Mouse (Mus musculus): ENCODE results near the gene Faim2. TPM values are rescaled to one million over a fixed set of nuclear protein-coding genes. Genes with fewer than 3 reads are reported as not detected.

The Faim2 gene
- total RNA-seq, 1 experiment, result 0.89 TPM

DNA sequence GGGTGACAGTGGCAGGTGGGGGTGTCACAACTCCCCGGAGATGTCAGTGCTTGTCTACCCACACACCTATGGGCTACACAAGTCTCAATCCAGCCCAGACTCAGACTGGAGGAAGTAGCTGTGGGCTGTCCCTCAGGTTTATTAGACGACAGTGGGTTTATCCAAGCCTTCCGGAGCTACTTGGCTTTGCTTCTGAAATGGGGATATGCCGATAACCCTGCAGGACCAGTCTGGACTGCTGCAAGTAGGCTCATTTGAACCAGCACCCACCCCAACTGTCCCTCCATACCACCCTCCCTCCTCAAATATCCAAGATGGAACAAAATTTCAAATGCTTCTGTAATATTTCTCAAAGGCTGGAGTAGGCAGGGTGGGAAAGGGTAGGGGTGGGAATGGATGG is 29.6 kb downstream of the Faim2 start:
- H3K9ac ChIP-seq (ENCODE audit: insufficient read depth, low read depth, low read length, poor library complexity, severe bottlenecking), result no peak overlapping the region
- H3K4me1 ChIP-seq (ENCODE audit: control insufficient read depth in 2 of 2, insufficient read depth in 2 of 2, low read length in 2 of 2, poor library complexity in 1 of 2), result peaks cover 2 to 9% of the 10 kb centered on the region in 2 experiments; a peak in 2 of 4 replicates
- no peak overlapping the region for H3K4me3 ChIP-seq (ENCODE audit: insufficient read depth in 1 of 2, low read depth in 1 of 2, low read length in 2 of 2, poor library complexity in 1 of 2, severe bottlenecking in 1 of 2)
- in situ Hi-C loops (cut with MboI; ENCODE audit: low sequenced_read_pairs in 2 of 2, unreplicated experiment in 2 of 2), result no loop called here
- no peaks in the 10 kb centered on the region for H3K9me3 ChIP-seq (ENCODE audit: control insufficient read depth, insufficient read depth, low read depth, low read length)
- no peaks in the 10 kb centered on the region for H3K36me3 ChIP-seq (ENCODE audit: control insufficient read depth, insufficient read depth, low read length, poor library complexity, severe bottlenecking)
- no peak for DNase-seq (ENCODE audit: low read depth, low spot score)
- TF ChIP-seq MAFK (IDR thresholded peaks at IDR 0.05; ENCODE audit: insufficient read depth, low read depth, low read length), result no peak
- TF ChIP-seq ZC3H11A (IDR thresholded peaks at IDR 0.05; ENCODE audit: borderline replicate concordance, low read depth, low read length), result no peak
- TF ChIP-seq CHD2 (IDR thresholded peaks at IDR 0.05; ENCODE audit: low read depth, low read length), result no peak
- TF ChIP-seq ZNF384 (IDR thresholded peaks at IDR 0.05; ENCODE audit: low read depth, low read length), result no peak
- H3K27ac ChIP-seq (ENCODE audit: insufficient read depth, low read depth, low read length, poor library complexity, severe bottlenecking), result no peak overlapping the region

DNA sequence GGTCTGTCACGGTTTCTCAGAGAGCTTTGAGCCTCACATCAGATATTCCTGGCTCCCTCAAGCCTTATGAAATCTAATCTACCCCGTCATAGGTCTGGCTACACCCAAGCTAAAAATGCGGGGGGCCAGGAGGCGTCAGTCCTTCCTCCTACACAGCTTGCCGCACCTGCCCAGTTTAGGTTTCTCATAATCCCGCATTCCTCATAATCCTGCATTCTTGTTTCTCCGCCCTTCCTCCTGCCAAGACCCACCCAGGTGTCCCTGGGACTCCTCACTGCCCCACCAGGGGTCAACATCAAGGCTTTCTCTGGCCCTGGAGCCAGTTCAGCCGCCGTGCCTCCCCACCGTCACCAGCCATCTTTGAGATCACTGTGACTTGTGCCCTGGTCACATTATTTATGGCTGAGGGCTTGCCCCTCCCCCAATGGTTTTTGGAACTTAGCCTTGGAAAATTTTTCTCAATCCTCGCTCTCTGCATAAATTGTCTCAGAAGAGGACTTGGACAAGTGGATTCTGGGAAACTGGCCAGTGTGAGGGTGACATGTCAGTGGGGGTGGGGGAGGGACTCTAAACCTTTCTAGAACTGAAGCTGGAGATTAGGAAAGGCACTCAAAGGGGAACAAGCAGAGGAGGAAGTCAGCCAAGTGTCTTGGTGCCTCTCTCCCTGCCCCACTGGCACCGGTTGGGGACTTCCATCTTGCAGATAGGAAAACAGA is 30.3 kb downstream of the Faim2 start:
- H3K27ac ChIP-seq (ENCODE audit: insufficient read depth, low read depth, low read length, poor library complexity, severe bottlenecking), result no peak overlapping the region
- TF ChIP-seq ZC3H11A (IDR thresholded peaks at IDR 0.05; ENCODE audit: borderline replicate concordance, low read depth, low read length), result no peak
- no peak for TF ChIP-seq ZNF384 (IDR thresholded peaks at IDR 0.05; ENCODE audit: low read depth, low read length)
- TF ChIP-seq HCFC1 (IDR thresholded peaks at IDR 0.05; ENCODE audit: borderline replicate concordance, insufficient read depth, low read length), result no peak
- no peak for TF ChIP-seq CHD2 (IDR thresholded peaks at IDR 0.05; ENCODE audit: low read depth, low read length)
- no peak for TF ChIP-seq MAFK (IDR thresholded peaks at IDR 0.05; ENCODE audit: insufficient read depth, low read depth, low read length)
- peaks cover 2 to 9% of the 10 kb centered on the region in 2 experiments; a peak in 2 of 4 replicates for H3K4me1 ChIP-seq (ENCODE audit: control insufficient read depth in 2 of 2, insufficient read depth in 2 of 2, low read length in 2 of 2, poor library complexity in 1 of 2)
- in situ Hi-C loops (cut with MboI; ENCODE audit: low sequenced_read_pairs in 2 of 2, unreplicated experiment in 2 of 2), result no loop called here
- H3K9ac ChIP-seq (ENCODE audit: insufficient read depth, low read depth, low read length, poor library complexity, severe bottlenecking), result no peak overlapping the region
- DNase-seq (ENCODE audit: low read depth, low spot score), result no peak
- H3K36me3 ChIP-seq (ENCODE audit: control insufficient read depth, insufficient read depth, low read length, poor library complexity, severe bottlenecking), result no peaks in the 10 kb centered on the region
- H3K9me3 ChIP-seq (ENCODE audit: control insufficient read depth, insufficient read depth, low read depth, low read length), result no peaks in the 10 kb centered on the region
- no peak overlapping the region for H3K4me3 ChIP-seq (ENCODE audit: insufficient read depth in 1 of 2, low read depth in 1 of 2, low read length in 2 of 2, poor library complexity in 1 of 2, severe bottlenecking in 1 of 2)

DNA sequence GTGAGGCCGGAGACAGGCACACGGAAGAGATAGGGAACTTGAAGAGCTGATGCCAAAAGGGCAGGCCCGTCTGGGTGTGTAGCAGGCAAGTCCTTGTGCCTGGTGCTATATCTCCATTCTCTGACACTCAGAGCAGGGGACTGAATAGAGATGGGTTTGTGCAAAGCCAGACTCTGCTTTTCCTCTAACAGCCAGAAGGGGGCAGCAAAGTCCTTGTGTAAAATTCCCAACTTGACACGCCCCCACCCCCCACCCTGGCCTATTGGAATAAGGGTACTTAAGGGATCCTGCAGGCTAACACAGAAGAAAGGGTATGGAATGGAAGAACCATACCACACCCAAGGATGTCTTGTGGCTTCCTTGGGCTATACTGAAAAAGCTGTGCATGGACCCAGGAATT is 30.9 kb downstream of the Faim2 start:
- H3K9me3 ChIP-seq (ENCODE audit: control insufficient read depth, insufficient read depth, low read depth, low read length), result no peaks in the 10 kb centered on the region
- no peak for TF ChIP-seq ZNF384 (IDR thresholded peaks at IDR 0.05; ENCODE audit: low read depth, low read length)
- TF ChIP-seq ZC3H11A (IDR thresholded peaks at IDR 0.05; ENCODE audit: borderline replicate concordance, low read depth, low read length), result peak; percentile 41; the same call in 1 of the 2 replicates
- H3K9ac ChIP-seq (ENCODE audit: insufficient read depth, low read depth, low read length, poor library complexity, severe bottlenecking), result no peak overlapping the region
- in situ Hi-C loops (cut with MboI; ENCODE audit: low sequenced_read_pairs in 2 of 2, unreplicated experiment in 2 of 2), result no loop called here
- DNase-seq (ENCODE audit: low read depth, low spot score), result peak; percentile 84
- H3K4me1 ChIP-seq (ENCODE audit: control insufficient read depth in 2 of 2, insufficient read depth in 2 of 2, low read length in 2 of 2, poor library complexity in 1 of 2), result peaks cover 2 to 9% of the 10 kb centered on the region in 2 experiments; a peak in 2 of 4 replicates
- H3K27ac ChIP-seq (ENCODE audit: insufficient read depth, low read depth, low read length, poor library complexity, severe bottlenecking), result no peak overlapping the region
- H3K4me3 ChIP-seq (ENCODE audit: insufficient read depth in 1 of 2, low read depth in 1 of 2, low read length in 2 of 2, poor library complexity in 1 of 2, severe bottlenecking in 1 of 2), result no peak overlapping the region
- H3K36me3 ChIP-seq (ENCODE audit: control insufficient read depth, insufficient read depth, low read length, poor library complexity, severe bottlenecking), result no peaks in the 10 kb centered on the region

DNA sequence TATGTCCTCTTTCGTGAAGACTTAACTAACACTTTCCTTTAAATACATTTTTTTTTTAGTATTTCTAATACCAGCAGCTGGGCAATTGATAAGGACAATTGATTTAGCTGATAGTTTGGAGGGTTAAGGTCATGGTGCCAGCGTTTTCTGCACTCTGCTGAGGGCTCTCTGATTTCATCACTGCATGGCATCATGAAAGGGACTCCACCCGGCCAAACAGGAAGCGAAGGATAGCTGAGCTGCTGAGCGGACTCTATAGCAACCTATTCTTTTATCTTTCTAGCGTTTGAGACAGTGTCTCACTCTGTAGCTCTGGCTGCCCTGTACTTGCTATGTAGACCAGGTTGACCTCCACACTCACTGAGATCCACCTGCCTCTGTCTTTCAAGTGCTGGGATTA is 43.2 kb downstream of the Faim2 start:
- Histone ChIP-seq H3K27ac (ENCODE audit: insufficient read depth, low read depth, low read length, poor library complexity, severe bottlenecking) (no peak overlapping the region), H3K9me3 (ENCODE audit: control insufficient read depth, insufficient read depth, low read depth, low read length) (no peaks in the 10 kb centered on the region), H3K36me3 (ENCODE audit: control insufficient read depth, insufficient read depth, low read length, poor library complexity, severe bottlenecking) (no peaks in the 10 kb centered on the region), H3K4me3 (ENCODE audit: insufficient read depth in 1 of 2, low read depth in 1 of 2, low read length in 2 of 2, poor library complexity in 1 of 2, severe bottlenecking in 1 of 2) (no peak overlapping the region), H3K9ac (ENCODE audit: insufficient read depth, low read depth, low read length, poor library complexity, severe bottlenecking) (no peak overlapping the region), H3K4me1 (ENCODE audit: control insufficient read depth in 2 of 2, insufficient read depth in 2 of 2, low read length in 2 of 2, poor library complexity in 1 of 2) (peaks cover 0 to 2% of the 10 kb centered on the region in 2 experiments; a peak in 1 of 4 replicates)
- DNase-seq (ENCODE audit: low read depth, low spot score), result no peak
- TF ChIP-seq ZNF384 (IDR thresholded peaks at IDR 0.05; ENCODE audit: low read depth, low read length) (no peak), HCFC1 (IDR thresholded peaks at IDR 0.05; ENCODE audit: borderline replicate concordance, insufficient read depth, low read length) (no peak), MAFK (IDR thresholded peaks at IDR 0.05; ENCODE audit: insufficient read depth, low read depth, low read length) (no peak), CHD2 (IDR thresholded peaks at IDR 0.05; ENCODE audit: low read depth, low read length) (no peak), ZC3H11A (IDR thresholded peaks at IDR 0.05; ENCODE audit: borderline replicate concordance, low read depth, low read length) (no peak)
- in situ Hi-C loops (cut with MboI; ENCODE audit: low sequenced_read_pairs in 2 of 2, unreplicated experiment in 2 of 2), result no loop called here
